Mouse (Mus musculus) cerebellum, adult 18-20 months (tissue): ENCODE data around the gene Tmem86b.

Experiments
- DNase-seq, 2 experiments: peaks; one replicate each; pipeline ENCODE4 v3.0.0; 2021

Gene Tmem86b

GRCm38 (mm10) chr7:4631031-4631430 lies at the start of gene Tmem86b:
Gene Tmem86b (minus strand): TSS chr7:4631422.
- DNase-seq: no peak

DNA sequence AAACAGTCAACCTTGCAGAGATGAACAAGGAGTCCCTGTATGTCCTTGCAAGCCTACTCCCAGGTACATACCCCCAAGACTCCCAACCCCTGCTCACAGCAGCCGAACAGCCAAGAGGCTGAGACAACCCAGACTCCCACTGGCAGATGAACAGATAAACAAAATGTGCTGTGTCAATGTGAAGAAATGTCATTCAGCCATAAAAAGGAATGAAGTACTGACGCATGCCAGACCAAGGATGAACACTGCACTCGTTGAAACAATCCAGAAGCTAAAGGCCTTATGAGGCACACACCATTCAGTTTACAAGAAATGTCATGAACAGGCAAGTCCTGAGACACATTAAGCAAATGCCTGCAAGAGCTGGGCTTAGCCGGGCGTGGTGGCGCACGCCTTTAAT lies 44.0 kb upstream of the Tmem86b start:
- DNase-seq: no peak

- DNase-seq: no peak
Observed at GRCm38 (mm10) chr7:4674114-4674731, 43.0 kb upstream of the Tmem86b start.

DNA sequence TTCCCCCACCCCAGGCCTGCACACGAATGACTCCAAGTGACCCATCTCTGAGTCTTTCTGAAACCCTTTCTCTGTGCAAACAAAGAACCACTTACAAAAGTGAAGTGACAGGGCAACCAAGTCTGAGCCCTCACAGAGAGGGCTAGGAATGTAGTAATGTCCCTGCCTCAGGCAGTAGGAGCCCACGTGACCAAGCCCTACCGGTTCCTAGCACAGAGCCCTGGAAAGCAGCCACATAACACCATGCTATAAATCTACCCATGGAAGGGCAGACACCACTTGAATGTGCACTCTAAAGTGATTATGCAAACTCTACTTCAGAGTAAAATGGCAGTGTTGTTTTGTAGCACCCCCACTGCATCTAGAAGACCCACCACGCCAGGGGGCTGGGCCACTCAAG lies 40.7 kb upstream of the Tmem86b start:
- no peak for DNase-seq

- DNase-seq: no peak
Observed at GRCm38 (mm10) chr7:4670655-4671255, 39.5 kb upstream of the Tmem86b start.

DNA sequence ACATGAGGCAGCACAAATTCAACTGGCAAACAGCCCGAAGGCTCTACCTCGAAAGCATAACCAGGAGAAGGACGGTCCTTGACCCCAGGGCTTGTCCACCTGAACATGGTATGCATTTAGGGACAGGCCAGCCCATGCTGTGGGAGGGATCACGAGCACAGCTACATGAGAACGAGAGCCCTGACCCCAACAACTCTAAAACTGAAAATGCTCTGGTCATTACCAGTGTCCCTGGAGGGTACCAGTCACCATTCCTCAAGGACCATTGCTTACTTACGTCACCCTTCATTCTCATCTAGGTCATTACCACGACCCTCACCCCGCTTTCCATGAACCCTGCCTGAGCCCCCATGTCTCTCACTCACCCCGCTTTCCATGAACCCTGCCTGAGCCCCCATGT lies 37.9 kb upstream of the Tmem86b start:
- DNase-seq: no peak

DNA sequence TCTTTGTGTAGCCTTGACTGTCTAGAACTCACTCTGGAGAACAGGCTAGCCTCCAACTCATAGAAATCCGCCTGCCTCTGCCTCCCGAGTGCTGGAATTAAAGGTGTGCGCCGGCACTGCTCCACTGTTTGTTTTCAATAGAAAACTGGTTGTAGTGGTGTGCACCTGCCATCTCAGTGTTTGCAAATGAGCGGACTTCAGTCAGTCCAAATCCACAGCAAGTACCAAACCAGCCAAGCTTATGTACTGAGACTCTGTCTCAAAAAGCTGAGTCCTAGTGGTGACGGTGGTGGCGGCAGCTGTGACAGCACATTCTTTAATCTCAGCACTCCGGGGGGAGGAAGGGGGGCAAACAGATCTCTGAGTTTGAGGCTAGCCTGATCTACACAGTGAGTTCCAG lies 37.3 kb upstream of the Tmem86b start:
- no peak for DNase-seq

- no peak for DNase-seq
Observed at GRCm38 (mm10) chr7:4666871-4667270, 35.6 kb upstream of the Tmem86b start.

GRCm38 (mm10) chr7:4663742-4664141 lies 32.5 kb upstream of the Tmem86b start:
- no peak for DNase-seq

GRCm38 (mm10) chr7:4663179-4663578 lies 32.0 kb upstream of the Tmem86b start:
- DNase-seq: no peak

GRCm38 (mm10) chr7:4659911-4660443 lies 28.8 kb upstream of the Tmem86b start:
- no peak for DNase-seq

DNA sequence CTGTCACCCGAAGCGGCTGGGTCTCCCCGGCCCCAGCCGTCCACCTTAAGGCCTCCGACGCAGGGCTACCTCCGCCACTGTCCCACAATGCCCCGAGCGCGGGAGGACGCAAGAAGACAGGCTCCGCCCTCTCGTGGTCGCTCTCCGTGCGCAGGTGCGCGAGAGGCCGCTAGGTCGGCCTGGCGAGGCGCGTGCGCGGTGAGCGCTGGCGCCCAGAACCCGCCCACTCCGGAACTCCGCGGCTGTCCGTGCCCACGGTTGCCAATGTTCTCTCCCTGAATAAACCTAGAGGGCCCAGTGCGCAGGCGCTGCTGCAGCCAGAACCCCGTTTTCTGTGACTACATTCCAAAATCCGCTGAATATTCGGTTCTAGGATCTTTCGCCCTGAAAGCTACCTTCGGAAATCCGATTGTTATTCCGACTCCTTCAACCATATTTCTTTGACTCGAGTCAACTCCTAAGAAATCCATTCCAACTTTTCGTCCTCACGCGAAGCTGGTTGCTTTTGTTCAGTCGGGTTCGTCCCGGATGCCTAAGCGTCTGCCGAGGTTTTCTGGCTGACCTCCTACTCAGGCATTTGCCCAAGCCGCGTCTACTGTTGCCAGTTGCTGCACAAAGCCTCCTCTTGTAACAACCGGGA lies 27.8 kb upstream of the Tmem86b start, which contains the start of gene Ppp6r1:
Gene Ppp6r1, minus strand, starts transcription at position 108 of the 640 bp plus-strand sequence.
- DNase-seq: peak; percentile 98

- peak in 1 of 2 experiments; percentile 20 for DNase-seq
Observed at GRCm38 (mm10) chr7:4658128-4658907, 27.1 kb upstream of the Tmem86b start.

- DNase-seq: no peak
Observed at GRCm38 (mm10) chr7:4657521-4658127, 26.4 kb upstream of the Tmem86b start.

- no peak for DNase-seq
Observed at GRCm38 (mm10) chr7:4656818-4657217, 25.6 kb upstream of the Tmem86b start.

GRCm38 (mm10) chr7:4655916-4656315 lies 24.7 kb upstream of the Tmem86b start:
- DNase-seq: no peak

DNA sequence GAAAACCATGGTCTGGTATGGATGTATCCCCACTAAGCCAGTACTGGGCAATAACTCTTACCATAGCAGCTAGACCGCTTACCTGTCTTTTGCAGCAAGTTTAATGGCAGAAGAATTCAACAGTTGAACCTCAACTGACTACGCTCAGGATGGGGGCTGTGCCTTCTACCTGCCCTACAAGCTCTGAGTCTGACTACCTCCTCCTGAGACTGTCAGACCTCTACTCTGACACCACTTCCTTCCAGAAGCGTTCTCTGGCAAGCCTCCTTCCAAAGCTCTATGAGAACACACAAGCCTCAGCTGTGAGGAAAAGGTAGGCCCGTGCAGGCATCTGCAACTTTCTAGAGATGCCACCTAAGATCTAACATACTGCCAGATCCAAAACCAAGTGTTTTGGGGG lies 24.2 kb upstream of the Tmem86b start:
- no peak for DNase-seq

- no peak for DNase-seq
Observed at GRCm38 (mm10) chr7:4654221-4654620, 23.0 kb upstream of the Tmem86b start.

DNA sequence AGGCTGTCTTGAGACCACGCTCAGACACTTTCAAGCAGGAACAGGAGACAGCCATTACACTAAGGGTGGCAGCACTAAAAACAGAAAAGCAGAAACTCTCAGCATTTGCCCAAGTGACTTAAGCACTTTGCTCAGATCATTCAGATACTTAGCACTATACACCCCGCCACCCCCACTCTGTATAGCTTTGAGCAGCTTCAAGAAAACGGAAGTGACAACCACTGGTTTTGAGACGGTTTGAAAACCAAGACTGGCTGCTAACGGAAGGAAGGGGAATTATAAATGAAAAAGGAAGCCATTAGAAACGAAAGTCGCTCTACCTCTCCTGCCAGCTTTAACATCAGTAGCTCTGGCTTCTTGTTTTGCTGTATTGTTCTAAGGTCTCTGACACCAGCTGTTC lies 22.6 kb upstream of the Tmem86b start:
- no peak for DNase-seq

GRCm38 (mm10) chr7:4653351-4653750 lies 22.1 kb upstream of the Tmem86b start:
- DNase-seq: no peak

DNA sequence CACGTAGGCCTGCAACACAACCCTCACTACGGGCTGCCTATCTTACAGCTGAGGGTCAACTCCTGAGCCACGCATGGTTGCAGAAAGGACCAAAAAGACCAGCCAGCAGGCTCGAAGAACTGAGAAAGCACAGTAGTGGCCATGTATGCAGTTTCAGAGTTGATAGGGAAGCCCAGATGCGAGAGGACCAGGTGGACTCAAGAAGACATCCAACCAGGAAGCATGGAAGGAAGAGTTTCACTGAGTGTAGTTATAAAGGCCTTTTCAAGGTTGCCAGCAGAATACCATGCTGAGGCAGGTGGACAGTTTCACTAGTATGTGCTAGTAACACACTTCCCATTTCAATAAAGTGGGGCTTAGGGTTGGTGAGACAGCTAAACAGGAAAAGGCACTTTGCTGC lies 21.5 kb upstream of the Tmem86b start:
- no peak for DNase-seq

DNA sequence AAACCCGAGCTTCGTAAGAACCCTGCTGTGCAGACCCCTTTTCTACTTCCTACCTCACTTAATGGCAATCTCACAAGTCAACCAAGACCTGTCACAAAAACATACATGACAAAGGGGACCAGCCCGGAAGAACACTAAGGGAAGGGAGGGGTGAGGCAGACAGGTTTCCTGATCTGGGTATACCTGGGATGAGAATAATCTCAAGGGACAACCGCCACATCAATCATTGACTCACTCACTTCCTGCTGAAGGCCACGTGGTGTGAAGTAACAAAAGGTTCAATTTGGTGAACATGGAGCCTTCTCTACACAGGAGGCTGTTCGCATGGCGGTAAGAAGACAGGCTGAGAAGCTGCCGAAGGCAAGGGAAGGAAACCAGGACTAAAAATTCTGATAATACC lies 20.4 kb upstream of the Tmem86b start:
- DNase-seq: no peak

- no peak for DNase-seq
Observed at GRCm38 (mm10) chr7:4647992-4648391, 16.8 kb upstream of the Tmem86b start.
